ENCODE assay signal across 8 mouse cellular contexts in the genomic region with DNA sequence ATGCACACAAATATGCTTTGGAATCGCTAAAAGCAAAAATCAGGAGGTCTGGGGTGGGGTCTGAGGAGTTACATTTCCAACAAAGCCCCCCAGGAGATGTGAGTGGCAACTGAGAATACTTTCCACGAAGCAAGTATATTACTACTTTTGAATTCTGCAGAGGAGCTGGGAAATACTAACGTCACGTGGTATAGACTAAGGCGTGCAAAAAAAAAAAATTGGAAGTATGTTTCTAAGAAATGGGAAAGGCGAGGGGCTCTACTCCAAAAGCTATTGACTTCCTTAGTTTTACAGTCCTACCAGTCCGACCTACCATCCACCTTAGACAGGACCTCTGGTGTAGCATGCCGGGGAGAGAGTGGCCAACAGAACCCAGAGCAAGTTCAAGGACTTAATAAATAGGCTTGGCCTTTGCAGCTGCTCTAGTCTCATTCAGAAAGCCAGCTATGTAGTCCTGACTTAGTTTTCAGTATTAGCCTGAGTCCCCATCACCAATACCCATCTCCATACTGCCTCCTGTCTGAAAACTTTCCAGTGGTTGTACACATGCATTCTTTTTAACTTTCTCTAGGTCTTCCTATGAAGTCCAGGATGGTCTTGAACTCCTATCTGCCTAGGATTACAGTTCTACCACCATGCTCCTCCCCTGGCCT. TPM values are rescaled to one million over a fixed set of nuclear protein-coding genes. Genes with fewer than 3 reads are reported as not detected.
DNase-seq lines count a peak whose midpoint lies in the region; ATAC-seq and TF ChIP-seq lines count a peak whose summit lies in the region.

No protein-coding gene starts in this region.

- H3K27ac ChIP-seq in heart, embryonic 13.5 days (replicated peaks), result peak overlapping the region; percentile 99
- H3K27ac ChIP-seq in ES-Bruce4 (ENCODE audit: insufficient read depth, low read length), result no peak overlapping the region
- peak overlapping the region; percentile 96 for H3K27ac ChIP-seq in forebrain, embryonic 16.5 days (ENCODE audit: low read length)
- peak overlapping the region; percentile 99 for H3K27ac ChIP-seq in midbrain, embryonic 10.5 days (replicated peaks)

- no peak for TF ChIP-seq POLR2A in ES-Bruce4 (IDR thresholded peaks at IDR 0.05; ENCODE audit: insufficient read depth, low read length)

- no peaks in the 10 kb centered on the region for H3K36me3 ChIP-seq in heart, embryonic 13.5 days
- no peaks in the 10 kb centered on the region for H3K36me3 ChIP-seq in ES-Bruce4 (ENCODE audit: control insufficient read depth, insufficient read depth, low read length, poor library complexity, severe bottlenecking)
- no peaks in the 10 kb centered on the region for H3K36me3 ChIP-seq in forebrain, embryonic 16.5 days (ENCODE audit: control insufficient read depth, insufficient read depth)
- H3K36me3 ChIP-seq in midbrain, embryonic 10.5 days, result no peaks in the 10 kb centered on the region

- peak overlapping the region; percentile 97 for H3K4me2 ChIP-seq in heart, embryonic 13.5 days
- peak overlapping the region; percentile 88 for H3K4me2 ChIP-seq in forebrain, embryonic 16.5 days (ENCODE audit: low read length)

- no peaks in the 10 kb centered on the region for H3K27me3 ChIP-seq in heart, embryonic 13.5 days (replicated peaks)
- no peaks in the 10 kb centered on the region for H3K27me3 ChIP-seq in ES-Bruce4 (ENCODE audit: control insufficient read depth, insufficient read depth, low read length, poor library complexity, severe bottlenecking)
- H3K27me3 ChIP-seq in forebrain, embryonic 16.5 days (replicated peaks; ENCODE audit: control insufficient read depth, insufficient read depth, low read length), result no peaks in the 10 kb centered on the region
- H3K27me3 ChIP-seq in midbrain, embryonic 10.5 days (ENCODE audit: low read depth, poor library complexity, severe bottlenecking), result no peaks in the 10 kb centered on the region

- WGBS in heart, embryonic 13.5 days, result 30% methylated on average over 8 of the region's 8 CpGs
- 30% methylated on average over 8 of the region's 8 CpGs for WGBS in forebrain, embryonic 16.5 days
- 32% methylated on average over 8 of the region's 8 CpGs for WGBS in midbrain, embryonic 10.5 days

- DNase-seq in heart, adult 11 months, result no peak
- no peak for DNase-seq in midbrain, embryonic 10.5 days (ENCODE audit: low spot score)
- no peak for DNase-seq in frontal cortex, postnatal 36 days (ENCODE audit: low spot score in 2 of 2)
- no peak for DNase-seq in ovary, adult 18-20 months (ENCODE audit: low spot score)
- no peak for DNase-seq in cerebellum, postnatal 36 days

- TF ChIP-seq CTCF in ES-Bruce4 (IDR thresholded peaks at IDR 0.05; ENCODE audit: low read depth, low read length), result no peak

- H3K4me3 ChIP-seq in heart, embryonic 13.5 days, result peak overlapping the region; percentile 91
- H3K4me3 ChIP-seq in ES-Bruce4 (ENCODE audit: low read depth, low read length), result peak overlapping the region; percentile 98
- peak overlapping the region; percentile 91 for H3K4me3 ChIP-seq in forebrain, embryonic 16.5 days (replicated peaks; ENCODE audit: low read length)
- H3K4me3 ChIP-seq in midbrain, embryonic 10.5 days, result peak overlapping the region; percentile 90

- TF ChIP-seq EP300 in ES-Bruce4 (IDR thresholded peaks at IDR 0.05; ENCODE audit: insufficient read depth, low read depth, low read length), result no peak

- peaks cover 47% of the 10 kb centered on the region for H3K4me1 ChIP-seq in heart, embryonic 13.5 days
- H3K4me1 ChIP-seq in ES-Bruce4 (ENCODE audit: control insufficient read depth, insufficient read depth, low read length), result peaks cover 5% of the 10 kb centered on the region
- H3K4me1 ChIP-seq in forebrain, embryonic 16.5 days (replicated peaks; ENCODE audit: control insufficient read depth, insufficient read depth, low read length), result peaks cover 29% of the 10 kb centered on the region
- H3K4me1 ChIP-seq in midbrain, embryonic 10.5 days, result peaks cover 38% of the 10 kb centered on the region

- ATAC-seq in heart, embryonic 13.5 days (ENCODE audit: extremely low read depth, insufficient number of reproducible peaks, low FRiP score, low TSS enrichment), result no peak
- ATAC-seq in forebrain, embryonic 16.5 days, result no peak

- H3K9me3 ChIP-seq in heart, embryonic 13.5 days, result no peaks in the 10 kb centered on the region
- H3K9me3 ChIP-seq in ES-Bruce4 (replicated peaks; ENCODE audit: control insufficient read depth, insufficient read depth, low read length, poor library complexity, severe bottlenecking), result no peaks in the 10 kb centered on the region
- H3K9me3 ChIP-seq in forebrain, embryonic 16.5 days (ENCODE audit: control insufficient read depth, low read length), result no peaks in the 10 kb centered on the region
- H3K9me3 ChIP-seq in midbrain, embryonic 10.5 days (replicated peaks), result no peaks in the 10 kb centered on the region

- peak overlapping the region; percentile 97 for H3K9ac ChIP-seq in heart, embryonic 13.5 days
- H3K9ac ChIP-seq in ES-Bruce4 (ENCODE audit: low read depth, poor library complexity, severe bottlenecking), result peak overlapping the region; percentile 77
- peak overlapping the region; percentile 94 for H3K9ac ChIP-seq in forebrain, embryonic 16.5 days (replicated peaks; ENCODE audit: low read depth, low read length)

RNA-seq across cellular contexts. Expression of gene Kat2b, which starts 2.2 kb away (rescaled TPM):
- polyA plus RNA-seq in heart, embryonic 13.5 days (2015; fragmentation: Nextera tagmentation; extraction: Ambion mirVana), result 7.4 and 8.1 TPM in 2 replicates
- 15.9 and 25.9 TPM in 2 replicates for polyA plus RNA-seq in ES-Bruce4 (2011; ENCODE audit: insufficient read depth, insufficient read length, low read depth, missing spikeins)
- 6.0 and 6.2 TPM in 2 replicates for polyA plus RNA-seq in forebrain, embryonic 16.5 days (2015; fragmentation: Nextera tagmentation; extraction: Ambion mirVana)
- polyA plus RNA-seq in midbrain, embryonic 10.5 days (2016; fragmentation: Nextera tagmentation; extraction: Ambion mirVana), result 2.6 and 3.1 TPM in 2 replicates

RNA-seq across cellular contexts. Expression of gene Pp2d1, which starts 29.6 kb away (rescaled TPM):
- polyA plus RNA-seq in heart, embryonic 13.5 days (2015; fragmentation: Nextera tagmentation; extraction: Ambion mirVana), result 0.13 and 0.25 TPM in 2 replicates
- polyA plus RNA-seq in ES-Bruce4 (2011; ENCODE audit: insufficient read depth, insufficient read length, low read depth, missing spikeins), result 0.44 TPM in 1 of 2 replicates, not detected in the other
- polyA plus RNA-seq in forebrain, embryonic 16.5 days (2015; fragmentation: Nextera tagmentation; extraction: Ambion mirVana), result 0.25 and 0.51 TPM in 2 replicates
- polyA plus RNA-seq in midbrain, embryonic 10.5 days (2016; fragmentation: Nextera tagmentation; extraction: Ambion mirVana), result 0.15 and 0.29 TPM in 2 replicates
